Mouse (Mus musculus) lung, postnatal 0 days (tissue): ENCODE data around the gene Mpz. TPM values are rescaled to one million over a fixed set of nuclear protein-coding genes. Genes with fewer than 3 reads are reported as not detected.

ENCODE experiments used
- ATAC-seq: fragments of 200-750 bp; cut with Nextera tagmentation; 2 replicates; pipeline ENCODE4 v1.8.0; 2017; ENCODE audit warnings: moderate library complexity
- DNase-seq: peaks from one replicate; pipeline ENCODE4 v3.0.0-alpha.2; 2016; ENCODE audit warnings: low spot score
- H3K27ac ChIP-seq: fragments of 300-500 bp; sonication (generic); 2 replicates; pipeline ENCODE4 v1.5.1; 2014; ENCODE audit warnings: antibody characterized with exemption, mild to moderate bottlenecking, low read length, mixed read lengths
- H3K27me3 ChIP-seq: fragments of 300-500 bp; sonication (generic); replicated peaks from 2 replicates; pipeline ENCODE4 v1.6.1; 2014; ENCODE audit warnings: low read length, mixed read lengths; ENCODE audit not compliant: insufficient read depth
- H3K36me3 ChIP-seq: fragments of 300-500 bp; sonication (generic); 2 replicates; pipeline ENCODE4 v1.6.1; 2014; ENCODE audit warnings: low read length, mixed read lengths; ENCODE audit not compliant: insufficient read depth
- H3K4me1 ChIP-seq: fragments of 300-500 bp; sonication (generic); 2 replicates; pipeline ENCODE4 v1.6.1; 2014; ENCODE audit warnings: antibody characterized with exemption, low read depth, low read length, mixed read lengths; ENCODE audit not compliant: insufficient read depth
- H3K4me2 ChIP-seq: fragments of 300-500 bp; sonication (generic); replicated peaks from 2 replicates; pipeline ENCODE4 v1.6.1; 2014; ENCODE audit warnings: low read depth, mild to moderate bottlenecking, low read length, moderate library complexity, mixed read lengths
- H3K4me3 ChIP-seq: fragments of 300-500 bp; sonication (generic); 2 replicates; pipeline ENCODE4 v1.5.1; 2014; ENCODE audit warnings: low read depth, low read length
- H3K9ac ChIP-seq: fragments of 300-500 bp; sonication (generic); replicated peaks from 2 replicates; pipeline ENCODE4 v1.6.1; 2014; ENCODE audit warnings: low read depth, mild to moderate bottlenecking
- H3K9me3 ChIP-seq: fragments of 300-500 bp; sonication (generic); 2 replicates; pipeline ENCODE4 v1.6.1; 2016; ENCODE audit warnings: low read length, mixed read lengths
- CTCF ChIP-seq: IDR thresholded peaks from 2 replicates; pipeline ENCODE4 v1.5.1; 2016; ENCODE audit warnings: antibody characterized with exemption, mild to moderate bottlenecking
- EP300 ChIP-seq: IDR thresholded peaks from 2 replicates; pipeline ENCODE4 v1.6.1; 2016; ENCODE audit warnings: antibody characterized with exemption, mild to moderate bottlenecking, control low read depth
- WGBS: fragments of 180-500 bp; shearing (Covaris S2); extraction: QIAGEN DNeasy Blood & Tissue Kit; methylation state at CpG from one replicate; pipeline ENCODE4 v1.1.7; 2014; 5-methylcytosine and 5-hydroxymethylcytosine counted together
- polyA plus RNA-seq: library from polyadenylated mRNA; unstranded; fragments of >200 nt; fragmentation: Nextera tagmentation; extraction: Ambion mirVana; gene quantifications from 2 replicates; pipeline ENCODE4 v1.2.1, GENCODE M21; 2015

Gene Mpz
- polyA plus RNA-seq, 1 experiment from 2014 or later, result 0.62 TPM

DNA sequence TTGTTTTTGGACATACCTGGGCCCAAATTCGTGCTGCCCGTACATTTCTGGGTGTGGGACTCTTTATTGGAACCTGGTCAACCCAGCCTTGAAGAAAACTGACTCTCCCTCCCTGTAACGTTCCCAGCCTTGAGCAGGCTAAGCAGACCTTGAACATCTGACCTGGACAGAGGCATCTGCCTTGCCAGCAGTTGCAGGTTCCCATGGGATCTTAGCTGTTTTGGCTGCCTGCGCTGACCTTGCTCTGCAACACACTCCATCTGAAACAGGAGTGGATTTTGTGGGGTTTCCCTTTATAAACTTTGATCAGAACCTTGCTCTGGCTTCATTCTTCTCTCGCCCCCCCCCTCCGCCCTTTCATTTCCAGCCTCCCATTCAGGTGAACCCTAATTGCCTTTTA, 45.3 kb upstream of the Mpz start:
- Histone ChIP-seq H3K9me3 (no peaks in the 10 kb centered on the region), H3K9ac (no peak overlapping the region), H3K27me3 (no peaks in the 10 kb centered on the region), H3K4me3 (no peak overlapping the region), H3K4me1 (no peaks in the 10 kb centered on the region), H3K4me2 (no peak overlapping the region), H3K27ac (no peak overlapping the region), H3K36me3 (no peaks in the 10 kb centered on the region)
- DNase-seq (no peak), ATAC-seq (no peak)
- TF ChIP-seq CTCF (no peak), EP300 (no peak)
- WGBS, result 86% methylated on average over 6 of the region's 6 CpGs

- Histone ChIP-seq H3K27ac (no peak overlapping the region), H3K9ac (no peak overlapping the region), H3K9me3 (no peaks in the 10 kb centered on the region), H3K4me1 (no peaks in the 10 kb centered on the region), H3K4me3 (no peak overlapping the region), H3K27me3 (no peaks in the 10 kb centered on the region), H3K36me3 (no peaks in the 10 kb centered on the region), H3K4me2 (no peak overlapping the region)
- DNase-seq (no peak), ATAC-seq (no peak)
- no peak for TF ChIP-seq CTCF
- no peak for TF ChIP-seq EP300
- WGBS, result 45% methylated on average over 9 of the region's 9 CpGs
Observed at GRCm38 (mm10) chr1:171109620-171110019, 40.9 kb upstream of the Mpz start.

- Histone ChIP-seq H3K36me3 (no peaks in the 10 kb centered on the region), H3K4me1 (no peaks in the 10 kb centered on the region), H3K9me3 (no peaks in the 10 kb centered on the region), H3K27ac (no peak overlapping the region), H3K4me2 (peak overlapping the region; percentile 57), H3K9ac (0 out of 2 replicates have a peak overlapping the region, but pooled peaks have one; percentile 41), H3K27me3 (no peaks in the 10 kb centered on the region), H3K4me3 (peak overlapping the region; percentile 52)
- TF ChIP-seq EP300 (no peak), CTCF (no peak)
- whole genome bisulfite sequencing, result 12% methylated on average over 15 of the region's 15 CpGs
- no peak for DNase-seq
- ATAC-seq, result no peak
Observed at GRCm38 (mm10) chr1:171110659-171111019, 39.9 kb upstream of the Mpz start.

DNA sequence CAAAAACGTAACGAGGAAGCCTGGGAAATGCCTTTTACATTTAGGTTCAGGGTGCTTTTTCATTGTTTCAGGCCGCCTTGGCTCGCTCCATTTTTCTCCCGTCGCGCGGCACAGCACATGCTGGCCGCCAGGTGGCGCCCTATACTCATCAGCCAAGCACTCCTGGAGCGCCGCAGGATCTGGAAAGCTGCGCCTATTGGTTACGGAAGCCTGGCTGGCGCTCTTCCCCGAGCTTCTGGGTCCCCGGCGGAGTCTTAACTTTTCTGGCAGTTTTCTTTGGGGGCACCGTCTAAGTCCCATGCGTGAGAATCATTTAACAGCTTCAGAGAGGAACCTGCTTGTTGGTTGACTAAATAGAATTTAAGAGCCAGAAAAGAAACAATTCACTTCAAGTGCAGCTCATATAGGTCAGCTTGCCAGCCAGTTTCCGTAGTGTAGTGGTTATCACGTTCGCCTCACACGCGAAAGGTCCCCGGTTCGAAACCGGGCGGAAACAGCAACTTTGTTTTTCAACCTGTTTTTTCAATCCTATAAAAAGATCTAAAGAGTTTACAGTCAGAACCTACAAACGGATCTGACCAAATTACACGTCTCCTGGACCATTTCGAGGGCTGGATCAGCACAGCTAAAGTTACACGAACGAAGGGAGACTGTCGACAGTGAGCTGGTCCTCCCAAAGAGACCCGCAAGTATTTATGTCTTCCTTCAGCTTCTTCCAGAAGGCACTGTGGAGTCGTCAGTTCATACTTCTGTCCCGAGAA, 39.3 kb upstream of the Mpz start:
- peak; percentile 84 for ATAC-seq
- DNase-seq, result peak; percentile 95
- TF ChIP-seq EP300 (peak; percentile 47), CTCF (peak; percentile 94)
- H3K9me3 ChIP-seq, result no peaks in the 10 kb centered on the region
- peak overlapping the region; percentile 53 for H3K9ac ChIP-seq
- no peaks in the 10 kb centered on the region for H3K36me3 ChIP-seq
- peak overlapping the region; percentile 57 for H3K4me2 ChIP-seq
- under 1% methylated on average over 38 of the region's 38 CpGs for WGBS
- peak overlapping the region; percentile 52 for H3K4me3 ChIP-seq
- no peaks in the 10 kb centered on the region for H3K4me1 ChIP-seq
- H3K27me3 ChIP-seq, result no peaks in the 10 kb centered on the region
- peak overlapping the region; percentile 83 for H3K27ac ChIP-seq

DNA sequence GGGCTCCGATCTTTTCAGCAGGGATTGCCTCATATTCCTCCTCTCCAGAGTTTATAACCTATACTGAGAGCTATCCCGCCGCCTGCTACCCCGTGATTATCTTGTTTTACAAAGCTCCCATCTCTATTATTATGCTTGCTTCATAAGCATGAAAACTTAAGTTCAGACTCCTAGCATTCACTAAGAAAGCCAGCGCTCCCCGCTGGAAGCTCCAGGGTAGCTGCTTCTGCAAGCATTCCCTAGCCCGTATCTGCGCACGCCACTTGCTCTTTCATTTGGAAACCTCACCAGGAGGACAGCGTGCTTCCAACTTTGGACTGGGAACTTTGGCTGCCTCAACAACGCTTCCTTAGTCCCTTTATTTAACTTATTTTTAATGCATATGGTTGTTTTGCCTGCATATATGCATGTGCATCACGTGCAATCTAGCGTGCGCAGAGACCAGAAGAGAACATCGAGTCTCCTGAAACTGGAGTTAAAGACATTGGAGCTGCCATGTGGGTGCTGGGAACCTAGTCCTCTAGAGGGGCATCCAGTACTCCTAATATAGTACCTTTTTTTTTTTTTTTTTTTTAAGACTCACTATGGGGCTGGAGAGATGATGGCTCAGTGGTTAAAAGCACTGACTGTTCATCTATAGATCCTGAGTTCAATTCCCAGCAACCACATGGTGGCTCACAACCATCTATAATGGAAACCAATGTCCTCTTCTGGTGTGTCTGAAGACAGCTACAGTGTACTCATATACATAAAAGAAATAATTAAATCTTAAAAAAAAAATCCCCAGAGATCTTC, 38.5 kb upstream of the Mpz start:
- DNase-seq, result peak; percentile 62

DNA sequence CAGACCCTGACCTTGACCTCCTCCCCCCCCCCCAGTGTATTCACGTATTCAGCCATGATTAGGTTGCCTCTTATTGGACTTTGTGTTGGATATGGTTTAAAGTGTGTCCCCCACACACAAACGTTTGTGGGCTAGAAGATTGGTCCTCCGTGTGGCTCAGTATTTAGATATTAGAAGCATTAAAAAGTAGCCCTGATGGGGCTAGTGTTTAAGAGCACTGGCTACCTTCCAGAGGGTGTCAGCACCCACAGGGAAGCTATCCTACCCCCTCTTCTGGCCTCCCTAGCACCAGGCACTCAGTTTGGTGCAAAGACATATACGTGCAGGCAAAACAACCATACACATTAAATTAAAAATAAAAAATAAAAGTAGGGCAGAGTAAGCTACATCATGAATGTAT, 37.5 kb upstream of the Mpz start:
- H3K4me3 ChIP-seq, result no peak overlapping the region
- H3K27ac ChIP-seq, result no peak overlapping the region
- DNase-seq, result no peak
- no peaks in the 10 kb centered on the region for H3K27me3 ChIP-seq
- 73% methylated on average over 4 of the region's 4 CpGs for WGBS
- ATAC-seq, result no peak
- no peak overlapping the region for H3K9ac ChIP-seq
- H3K4me1 ChIP-seq, result no peaks in the 10 kb centered on the region
- H3K9me3 ChIP-seq, result no peaks in the 10 kb centered on the region
- no peak overlapping the region for H3K4me2 ChIP-seq
- TF ChIP-seq EP300 (no peak), CTCF (no peak)
- no peaks in the 10 kb centered on the region for H3K36me3 ChIP-seq

More for the DNA sequence above, 38.5 kb upstream of the Mpz start:
- Histone ChIP-seq H3K4me2 (peak overlapping the region; percentile 57), H3K36me3 (no peaks in the 10 kb centered on the region), H3K4me3 (peak overlapping the region; percentile 52), H3K27me3 (no peaks in the 10 kb centered on the region), H3K9me3 (no peaks in the 10 kb centered on the region), H3K27ac (peak overlapping the region; percentile 83), H3K9ac (peak overlapping the region; percentile 53), H3K4me1 (no peaks in the 10 kb centered on the region)
- 2% methylated on average over 15 of the region's 15 CpGs for WGBS
- ATAC-seq, result peak; percentile 7; the same call in 1 of the 2 replicates
- TF ChIP-seq EP300 (no peak), CTCF (0 out of 2 replicates have a peak, but pooled peaks have one; percentile 14)
